13 mouse cellular contexts compared by ENCODE assay signal in the genomic region with DNA sequence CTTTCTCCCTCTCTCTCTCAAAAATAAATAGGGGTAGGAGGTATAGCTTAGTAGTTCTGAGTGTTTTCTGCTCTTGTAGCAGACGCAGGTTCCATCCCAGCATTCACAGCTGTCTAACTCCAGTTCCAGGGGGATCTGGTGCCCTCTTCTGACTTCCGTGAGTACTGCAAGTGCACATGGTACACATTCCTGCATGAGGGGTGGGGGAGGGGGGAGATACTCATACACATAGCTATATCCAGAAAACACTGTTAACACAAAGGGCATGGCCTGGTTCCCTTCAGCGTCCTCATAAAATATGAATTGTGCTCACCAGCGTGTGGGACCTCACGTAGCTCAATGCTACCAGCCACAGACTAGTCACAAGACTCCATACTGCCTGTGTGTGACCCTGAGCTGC. TPM values are rescaled to one million over a fixed set of nuclear protein-coding genes. Genes with fewer than 3 reads are reported as not detected.
DNase-seq lines count a peak whose midpoint lies in the region; ATAC-seq and TF ChIP-seq lines count a peak whose summit lies in the region.
"Had no signal": no experiment of that assay in that cellular context is flagged by ENCODE, and none has a peak within 500 bp of the region (broad histone marks: within the 10 kb centered on the region; RNA-seq: fewer than 3 reads in every experiment).

No protein-coding gene starts in this region.

- H3K4me1 ChIP-seq in hindbrain, postnatal 0 days (ENCODE audit: insufficient read depth, low read length), result no peaks in the 10 kb centered on the region
- no peaks in the 10 kb centered on the region for H3K4me1 ChIP-seq in hindbrain, embryonic 16.5 days (ENCODE audit: control insufficient read depth, insufficient read depth, low read depth, low read length)
- no peaks in the 10 kb centered on the region for H3K4me1 ChIP-seq in megakaryocyte, embryonic 14.5 days
- no peaks in the 10 kb centered on the region for H3K4me1 ChIP-seq in neural tube, embryonic 11.5 days (ENCODE audit: control insufficient read depth, insufficient read depth, low read length)
- H3K4me1 ChIP-seq: heart, embryonic 13.5 days; stomach, embryonic 15.5 days had no signal

- no peaks in the 10 kb centered on the region for H3K36me3 ChIP-seq in hindbrain, postnatal 0 days (ENCODE audit: insufficient read depth, low read length)
- no peaks in the 10 kb centered on the region for H3K36me3 ChIP-seq in hindbrain, embryonic 16.5 days (ENCODE audit: control insufficient read depth, insufficient read depth, low read length)
- no peaks in the 10 kb centered on the region for H3K36me3 ChIP-seq in megakaryocyte, embryonic 14.5 days (replicated peaks; ENCODE audit: low read length)
- no peaks in the 10 kb centered on the region for H3K36me3 ChIP-seq in neural tube, embryonic 11.5 days (ENCODE audit: control insufficient read depth, insufficient read depth, low read length)
- H3K36me3 ChIP-seq: heart, embryonic 13.5 days; stomach, embryonic 15.5 days had no signal

- H3K9ac ChIP-seq in hindbrain, postnatal 0 days (replicated peaks; ENCODE audit: low read length), result no peak overlapping the region
- H3K9ac ChIP-seq in hindbrain, embryonic 16.5 days (ENCODE audit: low read depth, low read length), result no peak overlapping the region
- H3K9ac ChIP-seq in neural tube, embryonic 11.5 days (ENCODE audit: low read length), result no peak overlapping the region
- H3K9ac ChIP-seq: heart, embryonic 13.5 days; stomach, embryonic 15.5 days had no signal

- TF ChIP-seq CTCF in hindbrain, postnatal 0 days (IDR thresholded peaks at IDR 0.05; ENCODE audit: low read depth), result peak; percentile 61
- peak; percentile 57; the same call in 1 of the 2 replicates for TF ChIP-seq CTCF in brain, embryonic 14.5 days (IDR thresholded peaks at IDR 0.05; ENCODE audit: borderline replicate concordance, extremely low read depth, insufficient read depth, insufficient read length)

- H3K9me3 ChIP-seq in hindbrain, postnatal 0 days (ENCODE audit: low read length), result no peaks in the 10 kb centered on the region
- no peaks in the 10 kb centered on the region for H3K9me3 ChIP-seq in hindbrain, embryonic 16.5 days (ENCODE audit: control insufficient read depth, low read length)
- H3K9me3 ChIP-seq in megakaryocyte, embryonic 14.5 days, result peaks cover 21% of the 10 kb centered on the region
- no peaks in the 10 kb centered on the region for H3K9me3 ChIP-seq in neural tube, embryonic 11.5 days (ENCODE audit: control insufficient read depth, low read length)
- H3K9me3 ChIP-seq: heart, embryonic 13.5 days; stomach, embryonic 15.5 days had no signal

- no peak overlapping the region for H3K4me2 ChIP-seq in hindbrain, postnatal 0 days (ENCODE audit: low read depth, low read length)
- H3K4me2 ChIP-seq in hindbrain, embryonic 16.5 days (ENCODE audit: low read length), result no peak overlapping the region
- H3K4me2 ChIP-seq in neural tube, embryonic 11.5 days (ENCODE audit: low read depth), result no peak overlapping the region
- H3K4me2 ChIP-seq: heart, embryonic 13.5 days; stomach, embryonic 15.5 days had no signal

- peak; percentile 47 for DNase-seq in hindbrain, postnatal 0 days (ENCODE audit: low spot score)
- DNase-seq in brain, embryonic 14.5 days (ENCODE audit: low read depth), result no peak
- peak; percentile 46 for DNase-seq in neural tube, embryonic 11.5 days (ENCODE audit: low spot score)
- no peak for DNase-seq in ovary, postnatal 10 days (ENCODE audit: low spot score)
- DNase-seq: kidney, adult 11 months; right cerebral cortex, adult 18-20 months had no signal

- 79% methylated on average over 5 of the region's 5 CpGs for WGBS in hindbrain, postnatal 0 days
- 76% methylated on average over 5 of the region's 5 CpGs for WGBS in hindbrain, embryonic 16.5 days
- 77% methylated on average over 5 of the region's 5 CpGs for whole genome bisulfite sequencing in neural tube, embryonic 11.5 days

- H3K4me3 ChIP-seq in hindbrain, postnatal 0 days (ENCODE audit: low read length), result no peak overlapping the region
- H3K4me3 ChIP-seq in hindbrain, embryonic 16.5 days (ENCODE audit: low read length), result no peak overlapping the region
- peak overlapping the region; percentile 42 for H3K4me3 ChIP-seq in megakaryocyte, embryonic 14.5 days (replicated peaks)
- H3K4me3 ChIP-seq in neural tube, embryonic 11.5 days (ENCODE audit: low read depth, low read length), result no peak overlapping the region
- H3K4me3 ChIP-seq: heart, embryonic 13.5 days; stomach, embryonic 15.5 days had no signal

- no peak for TF ChIP-seq POLR2A in brain, embryonic 14.5 days (IDR thresholded peaks at IDR 0.05; ENCODE audit: borderline replicate concordance, extremely low read depth, insufficient read depth, insufficient read length, poor library complexity, severe bottlenecking)

- no peak overlapping the region for H3K27ac ChIP-seq in hindbrain, postnatal 0 days
- no peak overlapping the region for H3K27ac ChIP-seq in hindbrain, embryonic 16.5 days (ENCODE audit: low read depth, low read length)
- no peak overlapping the region for H3K27ac ChIP-seq in neural tube, embryonic 11.5 days (ENCODE audit: low read depth, low read length)
- H3K27ac ChIP-seq: heart, embryonic 13.5 days; stomach, embryonic 15.5 days had no signal

- no peak for ATAC-seq in hindbrain, postnatal 0 days
- ATAC-seq in hindbrain, embryonic 16.5 days, result no peak
- no peak for ATAC-seq in megakaryocyte, adult 5-6 weeks (ENCODE audit: poor library complexity, severe bottlenecking)
- no peak for ATAC-seq in neural tube, embryonic 11.5 days (ENCODE audit: insufficient read depth, low FRiP score, low TSS enrichment)

- H3K27me3 ChIP-seq in hindbrain, postnatal 0 days (ENCODE audit: insufficient read depth, low read length), result no peaks in the 10 kb centered on the region
- H3K27me3 ChIP-seq in hindbrain, embryonic 16.5 days (replicated peaks; ENCODE audit: control insufficient read depth, insufficient read depth, low read length), result no peaks in the 10 kb centered on the region
- no peaks in the 10 kb centered on the region for H3K27me3 ChIP-seq in megakaryocyte, embryonic 14.5 days (replicated peaks)
- no peaks in the 10 kb centered on the region for H3K27me3 ChIP-seq in neural tube, embryonic 11.5 days (ENCODE audit: control insufficient read depth, insufficient read depth, low read length)
- H3K27me3 ChIP-seq: heart, embryonic 13.5 days; stomach, embryonic 15.5 days had no signal

RNA-seq across cellular contexts. Expression of gene Piwil1, which starts 27.0 kb away (rescaled TPM):
- total RNA-seq in hindbrain, postnatal 0 days (2014; rRNA removed), result 0.10 and 1.4 TPM in 2 replicates
- polyA plus RNA-seq in hindbrain, postnatal 0 days (2015; fragmentation: Nextera tagmentation; extraction: Ambion mirVana), result 0.30 and 0.40 TPM in 2 replicates
- 0.47 and 0.53 TPM in 2 replicates for polyA plus RNA-seq in hindbrain, embryonic 16.5 days (2015; fragmentation: Nextera tagmentation; extraction: Ambion mirVana)
- polyA plus RNA-seq in megakaryocyte, embryonic 14.5 days (2012; ENCODE audit: insufficient read depth, low replicate concordance), result not detected in 2 replicates
- total RNA-seq in megakaryocyte, adult 5-6 weeks (2015), result not detected in 2 replicates
- total RNA-seq in megakaryocyte, adult 5-6 weeks (2017), result not detected in 2 replicates
- polyA plus RNA-seq in brain, embryonic 14.5 days (2012; rRNA removed), result 0.24 and 0.30 TPM in 2 replicates
- polyA plus RNA-seq in neural tube, embryonic 11.5 days (2014; fragmentation: Nextera tagmentation; extraction: Ambion mirVana), result not detected in 2 replicates
- total RNA-seq: adrenal gland, adult 18-20 months had no signal
- polyA plus RNA-seq: heart, embryonic 13.5 days; liver, embryonic 16.5 days; stomach, embryonic 15.5 days had no signal

Comparison
In these comparisons a context has a peak if more than half of its experiments do, and no peak if none do; other contexts are left out.
1. DNase-seq: peak in hindbrain, postnatal 0 days (single experiment) and neural tube, embryonic 11.5 days (single experiment); none in brain, embryonic 14.5 days (single experiment) and ovary, postnatal 10 days (single experiment).